Mouse (Mus musculus) myocyte (in vitro differentiated cells): ENCODE data around the gene Pxmp4.

Source experiments
- CEBPB ChIP-seq: IDR thresholded peaks from 2 replicates; pipeline ENCODE4 v1.6.1; 2011; ENCODE audit warnings: mild to moderate bottlenecking, moderate library complexity; ENCODE audit not compliant: poor library complexity, insufficient read depth, severe bottlenecking
- E2F4 ChIP-seq: IDR thresholded peaks from one replicate; pipeline ENCODE4 v1.6.1; 2011; ENCODE audit warnings: mild to moderate bottlenecking, control low read depth, moderate library complexity; ENCODE audit not compliant: insufficient read depth
- MAX ChIP-seq: IDR thresholded peaks from one replicate; pipeline ENCODE4 v1.6.1; 2011; ENCODE audit warnings: low read depth, mild to moderate bottlenecking, control low read depth
- MYOD1 ChIP-seq, 3 experiments: IDR thresholded peaks; one replicate each; pipeline ENCODE4 v1.6.1; 2011; ENCODE audit warnings: control low read depth in 2 of 3, low read depth in 2 of 3, mild to moderate bottlenecking in 2 of 3, moderate library complexity in 1 of 3; ENCODE audit not compliant: insufficient read length in 2 of 3, control insufficient read depth in 1 of 3
- MYOG ChIP-seq, 3 experiments: IDR thresholded peaks; one replicate each; pipeline ENCODE4 v1.6.1; 2011; ENCODE audit warnings: control low read depth in 2 of 3, low read depth in 2 of 3, mild to moderate bottlenecking in 2 of 3; ENCODE audit not compliant: insufficient read length in 2 of 3, control insufficient read depth in 1 of 3, insufficient read depth in 1 of 3
- POLR2A ChIP-seq: IDR thresholded peaks from one replicate; pipeline ENCODE4 v1.6.1; 2011; ENCODE audit warnings: low read depth, mild to moderate bottlenecking, control low read depth, moderate library complexity; ENCODE audit not compliant: insufficient read length
- POLR2AphosphoS2 ChIP-seq: IDR thresholded peaks from one replicate; pipeline ENCODE4 v1.6.1; 2011; ENCODE audit warnings: low read depth, control low read depth; ENCODE audit not compliant: insufficient read length
- REST ChIP-seq: IDR thresholded peaks from one replicate; pipeline ENCODE4 v1.6.1; 2011; ENCODE audit warnings: mild to moderate bottlenecking, control low read depth, moderate library complexity; ENCODE audit not compliant: insufficient read depth, insufficient read length
- SRF ChIP-seq: IDR thresholded peaks from one replicate; pipeline ENCODE4 v1.6.1; 2011; ENCODE audit warnings: low read depth; ENCODE audit not compliant: control insufficient read depth, insufficient read length
- TCF12 ChIP-seq: IDR thresholded peaks from one replicate; pipeline ENCODE4 v1.6.1; 2011; ENCODE audit warnings: mild to moderate bottlenecking, control low read depth; ENCODE audit not compliant: poor library complexity, insufficient read depth, severe bottlenecking
- TCF3 ChIP-seq: IDR thresholded peaks from one replicate; pipeline ENCODE4 v1.6.1; 2011; ENCODE audit warnings: low read depth, control low read depth; ENCODE audit not compliant: insufficient read length
- USF1 ChIP-seq: IDR thresholded peaks from one replicate; pipeline ENCODE4 v1.6.1; 2011; ENCODE audit warnings: low read depth, mild to moderate bottlenecking, control low read depth, moderate library complexity

DNA sequence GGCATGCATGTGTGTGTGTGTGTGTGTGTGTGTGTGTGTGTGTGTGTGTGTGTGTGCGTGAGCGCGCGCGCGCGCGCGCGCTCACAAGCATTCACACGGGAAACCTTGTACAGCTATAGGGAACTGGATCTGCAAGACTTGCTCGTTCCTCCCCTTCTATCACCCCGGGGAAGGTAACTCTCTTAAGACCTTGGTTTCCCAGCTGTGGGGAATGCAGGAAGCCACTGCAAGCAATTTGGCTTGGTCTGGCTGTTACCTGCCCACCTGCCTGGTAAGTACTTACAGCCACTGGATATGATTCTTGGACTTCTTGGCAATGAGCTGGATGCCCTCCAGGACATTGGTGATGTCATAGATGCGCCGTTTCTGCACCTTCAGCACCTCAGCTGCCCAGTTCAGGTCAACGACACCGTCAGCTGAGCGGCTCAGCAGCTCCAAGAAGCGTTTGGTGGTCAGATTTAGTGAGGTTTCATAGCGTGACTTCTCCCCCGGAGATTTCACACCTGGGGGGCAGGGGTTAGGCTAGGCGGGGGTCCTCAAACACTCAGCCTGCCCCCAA is 39.8 kb downstream of the Pxmp4 start:
- TF ChIP-seq POLR2A (no peak), TCF3 (no peak), MYOG (IDR thresholded peaks at IDR 0.05; ENCODE audit: control insufficient read depth in 1 of 3, insufficient read depth in 1 of 3, insufficient read length in 2 of 3, low read depth in 2 of 3) (no peak), MAX (no peak), MYOD1 (IDR thresholded peaks at IDR 0.05; ENCODE audit: control insufficient read depth in 1 of 3, insufficient read length in 2 of 3, low read depth in 2 of 3) (no peak), REST (no peak), USF1 (no peak), E2F4 (no peak), TCF12 (no peak), POLR2AphosphoS2 (no peak), CEBPB (no peak), SRF (no peak)
